Mouse (Mus musculus): ENCODE data around the gene Klhl12. TPM values are rescaled to one million over a fixed set of nuclear protein-coding genes. Genes with fewer than 3 reads are reported as not detected.
"Not testable (repeated sequence)": the region's sequence is repeated elsewhere in the genome, so short reads cannot be mapped to it uniquely, and the experiment has no call there.

Klhl12 gene
- total RNA-seq, 4 experiments from 2014 or later = 19.0 to 22.2 (median 19.5) TPM

DNA sequence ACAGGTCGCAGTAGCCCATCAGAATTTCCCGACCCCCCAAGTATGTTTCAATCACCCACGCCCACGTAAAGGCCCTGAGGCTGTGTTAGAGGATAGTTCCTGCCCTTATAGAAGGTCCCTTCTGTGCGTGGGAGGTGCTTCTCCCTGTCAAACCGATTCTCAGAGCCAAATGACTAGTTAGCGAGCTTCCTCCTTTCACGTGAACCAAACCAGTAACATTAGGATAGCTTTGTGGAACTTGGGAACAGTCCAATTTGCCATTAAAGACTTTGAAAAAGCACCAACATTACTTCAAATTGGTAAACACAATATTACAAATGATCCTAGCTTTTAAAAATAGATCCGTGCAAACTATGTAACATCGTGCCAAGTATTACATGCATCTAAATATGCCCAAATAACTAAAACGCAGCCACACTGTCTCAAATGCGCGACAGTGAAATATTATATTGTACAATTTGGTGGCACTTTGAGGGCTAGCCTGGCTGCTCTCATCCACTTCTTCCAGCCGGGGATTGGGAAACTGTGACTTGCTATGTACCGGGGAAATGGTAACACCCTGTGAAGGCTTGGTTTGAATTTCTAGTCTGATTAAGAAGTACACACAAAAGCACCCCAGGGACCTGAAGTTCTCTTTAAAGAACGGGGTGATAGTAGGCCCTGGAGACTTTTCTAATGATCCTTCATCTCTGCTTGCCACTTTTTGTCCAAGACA is 58.7 kb downstream of the Klhl12 start:
- DNase-seq (ENCODE audit: low spot score in 2 of 2) = no peak

DNA sequence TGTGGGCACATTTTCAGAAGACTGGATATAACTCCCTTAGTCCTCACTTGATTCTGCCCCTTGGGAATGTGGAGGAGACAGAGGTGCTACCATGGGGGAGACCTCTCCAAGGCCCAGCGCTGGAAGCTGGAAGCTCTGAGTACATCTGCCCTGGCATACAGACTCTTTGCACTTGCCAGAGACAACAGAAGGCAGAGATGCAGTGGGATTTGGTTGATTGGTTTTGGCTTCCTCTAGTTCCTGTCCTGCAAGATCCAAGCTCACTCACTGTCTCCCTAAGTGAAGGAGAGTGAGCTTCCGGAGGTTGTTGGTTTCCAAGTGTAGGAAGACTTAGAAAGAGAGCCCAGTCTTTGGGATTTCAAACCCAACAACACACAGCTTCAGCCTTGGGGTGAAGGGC is 60.6 kb downstream of the Klhl12 start:
- no peak for DNase-seq (ENCODE audit: low spot score in 2 of 2)

DNA sequence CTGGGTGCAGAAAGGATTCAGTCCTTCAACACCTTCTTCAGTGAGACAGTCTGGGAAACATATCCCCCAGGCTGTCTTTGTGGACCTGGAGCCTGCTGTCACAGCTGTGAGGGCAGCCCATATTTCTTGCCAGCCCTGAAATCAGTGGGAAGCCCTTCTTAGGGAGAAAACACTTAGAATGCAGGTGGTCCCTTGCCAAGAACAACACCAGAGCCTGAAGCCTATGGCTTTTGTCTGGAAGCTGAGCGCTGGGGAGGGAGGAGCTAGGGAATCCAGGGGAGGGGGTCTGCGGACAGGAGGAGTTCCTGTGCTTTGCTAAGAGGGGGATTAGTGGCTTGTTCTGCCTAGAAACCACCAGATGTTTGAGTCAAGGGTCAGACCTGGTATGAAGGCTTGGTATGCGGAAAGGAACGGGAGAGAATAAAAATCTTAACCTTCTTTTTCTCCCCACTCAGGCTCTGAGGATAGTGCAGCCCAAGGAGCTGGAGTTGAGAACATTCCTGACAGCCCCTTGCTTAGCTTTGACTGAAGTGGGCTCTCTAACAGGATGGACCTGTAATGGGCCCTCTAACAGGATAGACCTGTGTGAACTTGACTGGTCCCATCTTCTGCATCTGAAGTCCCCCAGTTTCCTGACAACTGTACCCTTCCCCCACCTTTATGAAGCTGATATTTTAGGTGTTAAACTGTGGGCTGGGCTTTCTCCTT is 61.3 kb downstream of the Klhl12 start:
- no peak for DNase-seq (ENCODE audit: low spot score in 2 of 2)

DNA sequence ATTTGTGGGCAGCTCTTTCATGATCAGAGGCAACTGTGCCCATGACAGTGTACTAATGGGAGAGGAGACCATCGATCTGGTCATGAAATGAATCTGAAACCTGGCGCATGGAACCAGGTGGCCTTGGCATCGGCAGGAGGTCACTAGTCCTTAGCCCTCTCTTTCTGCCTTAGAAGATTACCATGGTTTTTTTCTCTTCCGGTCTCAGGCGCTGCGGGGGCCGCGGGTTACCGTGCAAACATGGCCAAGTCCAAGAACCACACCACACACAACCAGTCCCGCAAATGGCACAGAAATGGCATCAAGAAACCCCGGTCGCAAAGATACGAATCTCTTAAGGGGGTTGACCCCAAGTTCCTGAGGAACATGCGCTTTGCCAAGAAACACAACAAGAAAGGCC is 62.5 kb downstream of the Klhl12 start:
- not testable (repeated sequence) for DNase-seq (ENCODE audit: low spot score in 2 of 2)

DNA sequence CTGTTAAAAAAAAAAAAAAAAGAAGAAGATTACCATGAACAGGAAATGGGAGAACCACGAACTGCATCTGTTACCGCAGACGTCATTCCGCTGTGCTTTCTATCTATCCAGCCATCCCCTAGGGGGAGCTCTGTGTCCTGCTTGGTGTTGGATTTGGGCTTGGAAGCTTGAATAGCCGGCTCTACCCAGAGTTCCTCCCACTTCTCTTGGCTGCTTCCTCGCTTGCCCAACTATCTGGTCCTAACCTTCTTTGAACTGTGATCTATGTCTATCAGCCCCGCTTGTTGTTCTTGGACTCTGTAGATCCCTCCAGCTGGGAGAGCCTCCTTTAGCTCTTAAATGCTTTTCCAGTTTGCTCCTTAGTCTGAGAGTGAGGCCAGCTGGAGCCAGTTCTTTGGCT is 63.3 kb downstream of the Klhl12 start:
- DNase-seq (ENCODE audit: low spot score in 2 of 2) = peak; percentile 80 to 83

DNA sequence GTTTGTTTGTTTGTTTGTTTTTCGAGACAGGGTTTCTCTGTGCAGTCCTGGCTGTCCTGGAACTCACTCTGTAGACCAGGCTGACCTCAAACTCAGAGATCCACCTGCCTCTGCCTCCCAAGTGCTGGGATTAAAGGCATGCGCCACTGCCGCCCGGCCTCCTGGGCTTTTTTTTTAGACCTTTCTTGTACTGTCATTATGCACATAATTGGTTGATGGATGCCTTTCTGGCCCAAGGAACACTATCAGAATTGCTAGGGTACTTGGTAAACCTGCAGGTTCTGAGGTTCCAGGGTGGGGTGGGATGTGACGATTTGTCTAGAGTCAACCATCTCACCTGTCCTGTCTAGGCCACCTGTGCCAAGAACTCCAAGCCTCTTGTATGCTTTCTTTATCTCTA is 63.9 kb downstream of the Klhl12 start:
- DNase-seq (ENCODE audit: low spot score in 2 of 2) = not testable (repeated sequence)

DNA sequence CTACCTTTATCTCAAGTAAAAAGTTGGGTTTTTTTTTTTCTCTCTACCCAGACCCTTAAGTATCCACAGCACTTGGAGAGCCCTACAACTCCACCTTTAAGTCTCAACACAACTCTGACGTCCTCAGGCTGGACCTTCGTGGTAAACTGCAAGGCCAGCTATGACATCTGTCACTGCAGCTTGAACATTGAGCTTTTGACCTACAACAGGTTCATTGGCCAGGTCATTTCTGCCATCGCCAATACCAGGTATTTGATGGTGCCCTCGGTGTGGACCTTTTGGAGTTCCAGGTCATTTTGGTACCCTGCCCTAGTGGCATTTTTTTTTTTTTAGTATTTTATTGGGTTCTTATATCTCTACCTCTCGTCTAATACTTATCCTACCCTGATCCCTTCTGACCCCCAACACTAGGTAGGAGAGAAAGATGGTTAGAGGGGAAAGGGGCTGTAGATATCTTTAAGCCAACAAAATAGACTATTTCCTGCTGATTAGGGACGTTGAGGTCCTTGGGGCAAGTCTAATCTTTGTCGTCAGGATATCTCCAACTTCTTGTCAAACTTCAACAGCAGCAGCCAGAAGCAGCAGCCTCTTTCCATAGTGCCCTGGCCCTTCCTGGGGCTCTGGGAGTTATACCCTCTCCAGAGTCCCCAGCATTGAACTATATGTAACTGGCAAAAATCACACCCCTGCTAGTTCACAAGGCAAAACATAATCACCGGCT is 64.8 kb downstream of the Klhl12 start:
- no peak for DNase-seq (ENCODE audit: low spot score in 2 of 2)

DNA sequence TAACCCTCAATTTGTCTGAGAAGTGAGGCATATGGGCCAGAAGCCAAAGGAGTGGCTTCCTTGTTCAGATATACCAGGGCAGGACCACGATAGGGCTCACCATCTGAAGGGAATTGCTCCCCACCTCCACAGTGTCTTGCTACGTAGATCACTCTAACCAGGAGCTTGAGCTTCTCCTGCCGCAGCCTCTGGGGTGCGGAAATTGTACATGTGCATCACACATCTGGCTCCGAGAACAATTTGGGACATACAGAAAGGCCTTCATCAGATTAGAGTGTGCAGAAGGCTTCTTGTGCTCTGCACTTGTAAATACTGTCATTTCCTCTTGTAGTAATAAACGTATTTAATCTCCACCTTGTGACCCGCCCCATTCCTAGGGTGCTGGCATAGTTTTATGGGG is 65.8 kb downstream of the Klhl12 start:
- DNase-seq (ENCODE audit: low spot score in 2 of 2) = no peak

DNA sequence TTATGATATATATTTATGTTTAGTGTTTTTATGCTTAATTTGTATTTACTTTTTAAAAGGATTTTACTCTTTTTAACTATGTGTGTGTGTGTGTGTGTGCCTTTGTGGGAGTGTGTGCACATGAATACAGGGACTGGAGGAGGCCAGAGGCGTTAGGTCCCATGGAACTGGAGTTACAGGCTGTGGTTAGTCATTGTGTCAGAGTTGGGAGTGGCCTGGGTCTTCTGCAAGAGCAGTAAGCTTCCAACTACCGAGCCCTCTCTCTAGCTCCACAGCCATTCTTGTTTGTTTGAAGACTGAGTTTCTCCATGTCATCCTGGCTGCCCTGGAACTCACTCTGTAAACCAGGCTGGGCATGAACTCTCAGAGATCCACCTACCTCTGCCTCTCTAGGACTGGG is 67.0 kb downstream of the Klhl12 start:
- no peak for DNase-seq (ENCODE audit: low spot score in 2 of 2)

DNA sequence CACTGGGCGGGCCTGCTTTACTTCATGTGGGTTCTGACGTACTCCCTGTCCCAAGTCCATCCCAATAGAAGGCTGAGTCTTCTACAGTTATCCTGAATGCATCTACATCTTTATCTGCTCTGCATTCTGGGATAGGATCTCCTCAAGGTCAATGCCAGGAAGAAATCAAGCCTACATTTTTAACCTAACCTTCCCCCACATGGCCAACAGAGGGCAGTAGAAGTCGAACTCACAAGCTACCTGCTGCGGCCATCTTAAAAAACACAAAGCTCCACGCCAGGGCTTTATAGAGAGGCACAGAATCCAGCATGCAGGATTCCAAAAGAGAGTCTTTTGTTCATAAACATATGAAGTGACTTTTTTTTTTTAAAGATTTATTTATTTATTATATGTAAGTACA is 69.1 kb downstream of the Klhl12 start:
- no peak for DNase-seq (ENCODE audit: low spot score in 2 of 2)

DNA sequence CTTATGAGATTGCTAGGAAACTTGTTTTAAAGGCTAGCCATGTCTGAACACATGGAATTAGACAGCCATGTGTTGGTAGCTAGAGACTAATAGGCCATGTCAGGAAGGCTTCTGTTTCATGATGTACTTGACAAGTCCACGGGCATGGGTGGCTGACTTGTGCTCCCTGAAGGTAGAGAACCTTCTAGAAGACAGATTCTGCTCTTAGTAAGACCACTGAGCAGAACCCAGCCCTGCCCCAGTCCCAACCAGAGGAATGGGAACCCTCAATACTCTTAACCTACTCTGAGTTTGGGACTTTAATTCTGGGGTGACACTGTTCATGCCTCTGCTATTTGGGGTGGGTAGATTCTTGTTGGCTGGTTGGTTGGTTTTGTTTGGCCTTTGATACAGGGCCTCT is 69.7 kb downstream of the Klhl12 start:
- DNase-seq (ENCODE audit: low spot score in 2 of 2) = no peak

DNA sequence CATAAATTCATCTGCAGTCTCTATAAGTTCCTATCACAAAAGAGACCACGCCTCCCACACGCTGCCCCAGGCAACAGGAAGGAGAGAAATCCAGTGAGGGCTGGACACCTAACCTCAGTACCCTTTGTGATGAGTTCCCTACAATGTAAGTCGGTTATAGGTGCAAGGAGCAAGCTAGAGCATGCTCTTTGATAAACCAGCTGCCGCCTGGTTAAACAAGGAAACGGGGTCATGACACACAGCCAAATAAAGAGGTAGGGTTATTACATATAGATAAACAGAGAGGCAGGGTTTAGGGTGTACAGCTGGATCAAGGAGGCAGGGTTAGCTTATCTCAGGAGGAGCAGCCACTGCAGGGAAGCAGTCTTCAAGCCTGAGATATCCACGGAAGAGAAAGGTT is 71.4 kb downstream of the Klhl12 start:
- DNase-seq (ENCODE audit: low spot score in 2 of 2) = no peak

DNA sequence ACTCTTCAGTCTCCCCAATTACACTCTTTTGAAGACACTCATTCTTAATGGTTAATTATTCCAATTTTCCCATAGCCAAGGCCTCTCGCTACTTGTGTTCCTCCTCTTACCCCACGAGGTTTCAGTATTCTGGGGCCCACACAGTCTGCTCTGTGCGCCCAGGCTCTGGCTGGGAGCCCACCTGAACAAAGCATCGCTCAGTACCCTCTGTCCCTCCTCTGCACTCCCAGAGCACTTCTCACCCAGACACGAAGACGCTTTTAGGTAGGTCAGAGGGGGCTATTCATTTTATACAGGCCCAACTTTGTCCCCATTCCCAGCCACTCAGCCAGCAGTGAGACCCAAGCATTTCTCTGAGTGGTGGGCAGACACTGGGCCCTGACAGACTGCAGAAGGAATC is 75.3 kb downstream of the Klhl12 start:
- DNase-seq (ENCODE audit: low spot score in 2 of 2) = no peak

DNA sequence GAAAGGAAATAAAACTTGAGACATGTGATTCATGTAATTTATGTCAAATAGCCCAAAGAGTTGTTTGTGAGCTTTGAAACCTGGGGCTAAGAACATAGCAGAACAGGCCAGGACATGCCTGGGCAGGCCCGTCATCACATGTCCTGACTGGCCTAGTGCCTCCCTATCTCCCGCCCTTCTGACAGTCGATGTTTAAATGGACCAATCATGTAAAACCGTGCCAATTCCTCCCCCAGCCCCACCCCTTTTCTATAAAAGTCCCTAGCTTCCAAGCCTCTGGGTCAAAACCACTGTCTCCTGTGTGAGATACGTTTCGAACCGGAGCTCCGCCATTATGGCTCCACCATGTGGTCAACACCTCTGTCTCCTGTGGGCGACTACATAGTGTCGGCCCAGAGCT is 78.4 kb downstream of the Klhl12 start:
- not testable (repeated sequence) for DNase-seq (ENCODE audit: low spot score in 2 of 2)

DNA sequence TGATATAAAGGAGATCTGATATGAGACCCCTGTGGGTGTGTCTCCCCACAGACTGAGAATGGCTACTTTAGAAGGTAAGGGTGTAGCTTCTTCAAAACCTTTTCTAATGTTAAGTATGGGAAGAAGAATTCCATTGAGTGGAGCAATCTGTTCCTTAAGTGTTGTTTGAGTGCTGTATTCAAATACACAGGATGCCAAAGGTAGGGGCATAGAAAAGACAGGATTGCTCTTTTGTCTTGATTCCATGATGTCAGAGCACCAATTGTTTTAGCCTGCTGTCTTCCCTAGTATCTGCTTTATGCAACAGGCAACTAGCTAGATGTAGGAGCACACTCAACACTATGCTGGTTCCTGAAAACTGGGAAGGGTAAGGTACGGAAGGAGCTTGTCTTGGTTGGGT is 79.7 kb downstream of the Klhl12 start:
- DNase-seq (ENCODE audit: low spot score in 2 of 2) = no peak

DNA sequence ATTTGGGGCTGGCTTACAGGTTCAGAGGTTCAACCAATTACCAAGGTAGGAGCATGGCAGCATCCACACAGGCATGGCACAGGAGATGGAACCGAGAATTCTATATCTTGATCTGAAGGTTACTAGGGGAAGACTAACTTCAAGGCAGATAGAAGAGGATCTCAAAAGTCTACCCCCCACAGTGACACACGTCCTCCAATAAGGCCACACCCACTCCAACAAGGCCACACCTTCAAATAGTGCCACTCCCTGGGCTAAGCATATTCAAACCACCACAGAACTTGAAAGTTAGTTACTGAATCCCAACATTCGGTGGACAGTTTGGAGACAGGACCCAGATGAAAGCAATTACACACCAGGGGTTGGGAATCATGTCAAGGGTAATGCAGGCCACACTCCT is 80.2 kb downstream of the Klhl12 start:
- DNase-seq (ENCODE audit: low spot score in 2 of 2) = no peak

DNA sequence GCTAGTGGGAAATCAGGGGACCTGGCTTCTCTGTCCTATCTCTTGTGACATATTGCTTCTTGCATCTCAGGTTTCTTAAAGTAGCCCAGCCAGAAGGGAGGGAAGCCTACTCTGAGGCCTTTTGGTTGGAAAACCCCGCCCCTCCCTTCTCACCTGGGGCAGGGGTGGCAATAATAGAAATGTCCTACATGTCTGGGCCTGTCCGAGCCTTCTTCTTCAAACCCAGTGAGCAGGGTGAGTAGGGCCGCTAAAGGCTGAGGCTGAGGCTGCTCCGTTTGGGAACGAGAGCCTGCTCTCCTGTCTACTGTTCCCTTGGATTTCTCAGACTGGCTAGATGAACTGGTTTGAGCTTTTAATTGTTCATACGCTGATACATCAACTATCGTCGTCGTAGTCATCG is 85.3 kb downstream of the Klhl12 start:
- no peak for DNase-seq (ENCODE audit: low spot score in 2 of 2)

Other genes with a start within 250 kb of the Klhl12 start
- under 1 TPM; 0.19 to 0.97 (median 0.69) TPM for gene Adora1, start 220.1 kb upstream of the Klhl12 start, total RNA-seq (2022)
- gene Myog, start 165.5 kb upstream of the Klhl12 start, total RNA-seq (2022) = 10 to 100 TPM in 3 of 4 experiments, 1 to 10 TPM in 1; 7.6 to 16.5 (median 15.4) TPM
- gene Ppfia4, start 122.6 kb upstream of the Klhl12 start, total RNA-seq (2022) = under 1 TPM; 0.21 to 0.65 (median 0.55) TPM
- gene Tmem183a, start 93.6 kb upstream of the Klhl12 start, total RNA-seq (2022) = 10 to 100 TPM in 3 of 4 experiments, 1 to 10 TPM in 1; 8.5 to 13.5 (median 11.1) TPM
- not detected for gene 4933406M09Rik, start 69.6 kb upstream of the Klhl12 start, total RNA-seq (2022)
- 10 to 100 TPM; 79.7 to 98.2 (median 83.9) TPM for gene Cyb5r1, start 50.0 kb upstream of the Klhl12 start, total RNA-seq (2022)
- gene Adipor1, start 40.2 kb upstream of the Klhl12 start, total RNA-seq (2022) = 100 to 1,000 TPM; 196 to 235 (median 208) TPM
- 1 to 10 TPM; 4.3 to 6.8 (median 5.6) TPM for gene Rabif, start 39.1 kb downstream of the Klhl12 start, total RNA-seq (2022)
- not detected for gene Mgat4e, start 94.2 kb downstream of the Klhl12 start, total RNA-seq (2022)
- gene Kdm5b, start 104.6 kb downstream of the Klhl12 start, total RNA-seq (2022) = 1 to 10 TPM; 8.4 to 9.8 (median 9.5) TPM
- under 1 TPM in 1 of 4 experiments, not detected in 3; 0.02 TPM for gene Syt2, start 191.1 kb downstream of the Klhl12 start, total RNA-seq (2022)